Mouse (Mus musculus): ENCODE measurements around the gene BC005624.

GRCm38 (mm10) chr2:30959856-30960255, 22.1 kb downstream of the BC005624 start:
- TF ChIP-seq CTCF (IDR thresholded peaks at IDR 0.05 in 2 of 3, conservative IDR thresholded peaks at IDR 0.05 in 1 of 3; ENCODE audit: control insufficient read depth in 1 of 3, insufficient read depth in 1 of 3, low read depth in 2 of 3, low read length in 3 of 3, poor library complexity in 1 of 3, severe bottlenecking in 1 of 3) (no peak), MEF2A (IDR thresholded peaks at IDR 0.05; ENCODE audit: extremely low read depth, insufficient replicate concordance, low read depth, low read length, poor library complexity, severe bottlenecking) (no peak), SMC3 (IDR thresholded peaks at IDR 0.05; ENCODE audit: low read depth, low read length) (no peak), BHLHE40 (IDR thresholded peaks at IDR 0.05; ENCODE audit: borderline replicate concordance, low read depth, low read length) (no peak), GATA1 (IDR thresholded peaks at IDR 0.05; ENCODE audit: low read depth, low read length) (no peak), EP300 (IDR thresholded peaks at IDR 0.05; ENCODE audit: low read depth in 1 of 2, low read length in 2 of 2) (no peak), SIN3A (IDR thresholded peaks at IDR 0.05; ENCODE audit: low read length) (no peak), TAL1 (IDR thresholded peaks at IDR 0.05; ENCODE audit: low read length) (no peak), JUND (IDR thresholded peaks at IDR 0.05; ENCODE audit: low read depth, low read length) (no peak), CHD1 (IDR thresholded peaks at IDR 0.05; ENCODE audit: low read depth, low read length) (no peak), ZNF384 (IDR thresholded peaks at IDR 0.05; ENCODE audit: low read depth, low read length) (no peak), NELFE (IDR thresholded peaks at IDR 0.05; ENCODE audit: low read depth, low read length) (no peak), TBP (IDR thresholded peaks at IDR 0.05; ENCODE audit: low read depth, low read length) (no peak)

Measured in MEL (cell line).